Mouse (Mus musculus) B cell, adult 2 months (primary cell): ENCODE measurements around the gene Chrdl2.
A peak's percentile ranks its signal among the peaks of the same experiment; 100 is the strongest.
"Not testable (repeated sequence)": the region's sequence is repeated elsewhere in the genome, so short reads cannot be mapped to it uniquely, and the experiment has no call there.

Experiments
- DNase-seq, 2 experiments: peaks; one replicate each; pipeline ENCODE4 v3.0.0; 2022

Chrdl2 gene

GRCm38 (mm10) chr7:100043096-100043495, 37.1 kb downstream of the Chrdl2 start:
- no peak for DNase-seq

GRCm38 (mm10) chr7:100043605-100044031, 37.6 kb downstream of the Chrdl2 start:
- no peak for DNase-seq

- DNase-seq = no peak
Observed at GRCm38 (mm10) chr7:100046486-100046885, 40.5 kb downstream of the Chrdl2 start.

- no peak for DNase-seq
Observed at GRCm38 (mm10) chr7:100051904-100052303, 45.9 kb downstream of the Chrdl2 start.

GRCm38 (mm10) chr7:100052991-100053390, 47.0 kb downstream of the Chrdl2 start:
- not testable (repeated sequence) for DNase-seq

- no peak for DNase-seq
Observed at GRCm38 (mm10) chr7:100073959-100074358, 68.0 kb downstream of the Chrdl2 start.

- DNase-seq = no peak
Observed at GRCm38 (mm10) chr7:100076296-100076695, 70.3 kb downstream of the Chrdl2 start.

GRCm38 (mm10) chr7:100077071-100077470, 71.1 kb downstream of the Chrdl2 start:
- no peak for DNase-seq

GRCm38 (mm10) chr7:100080087-100080781, 74.3 kb downstream of the Chrdl2 start:
- no peak for DNase-seq

GRCm38 (mm10) chr7:100082836-100083235, 76.9 kb downstream of the Chrdl2 start:
- no peak for DNase-seq

- DNase-seq = peak in 1 of 2 experiments; percentile 4
Observed at GRCm38 (mm10) chr7:100083812-100084211, 77.8 kb downstream of the Chrdl2 start.
